Mouse (Mus musculus): Measurements from ENCODE around the gene Alg5.
"Not testable (repeated sequence)": the region's sequence is repeated elsewhere in the genome, so short reads cannot be mapped to it uniquely, and the experiment has no call there.

Alg5 gene

GRCm38 (mm10) chr3:54735247-54736046 lies at the start of gene Alg5, which contains the start of gene Exosc8:
TSS of gene Alg5 (plus strand) at chr3:54735539.
TSS of gene Exosc8 (minus strand) at chr3:54735393.
- peak; percentile 93 for DNase-seq

GRCm38 (mm10) chr3:54687245-54687644 lies 48.1 kb upstream of the Alg5 start:
- no peak for DNase-seq

- DNase-seq, result no peak
Observed at GRCm38 (mm10) chr3:54689091-54689490, 46.2 kb upstream of the Alg5 start.

- peak; percentile 93 for DNase-seq
Observed at GRCm38 (mm10) chr3:54692202-54693055, 42.9 kb upstream of the Alg5 start, which contains the start of gene Supt20. TSS of gene Supt20 (plus strand) at chr3:54692807.

GRCm38 (mm10) chr3:54693056-54693415 lies 42.3 kb upstream of the Alg5 start:
- DNase-seq, result no peak

- DNase-seq, result no peak
Observed at GRCm38 (mm10) chr3:54699759-54700301, 35.5 kb upstream of the Alg5 start.

- not testable (repeated sequence) for DNase-seq
Observed at GRCm38 (mm10) chr3:54704106-54704505, 31.2 kb upstream of the Alg5 start.

GRCm38 (mm10) chr3:54708972-54709371 lies 26.4 kb upstream of the Alg5 start:
- no peak for DNase-seq

GRCm38 (mm10) chr3:54714253-54714652 lies 21.1 kb upstream of the Alg5 start, which contains the start of gene Gm21958:
TSS of gene Gm21958 (minus strand) at chr3:54714353.
- DNase-seq, result no peak

GRCm38 (mm10) chr3:54715461-54715860 lies 19.9 kb upstream of the Alg5 start:
- DNase-seq, result no peak

GRCm38 (mm10) chr3:54717348-54717747 lies 18.0 kb upstream of the Alg5 start:
- DNase-seq, result no peak

- DNase-seq, result no peak
Observed at GRCm38 (mm10) chr3:54718947-54719346, 16.4 kb upstream of the Alg5 start.

GRCm38 (mm10) chr3:54723741-54724500 lies 11.4 kb upstream of the Alg5 start:
- no peak for DNase-seq

- DNase-seq, result no peak
Observed at GRCm38 (mm10) chr3:54725344-54725743, 10.0 kb upstream of the Alg5 start.

GRCm38 (mm10) chr3:54727588-54727987 lies 7.8 kb upstream of the Alg5 start:
- no peak for DNase-seq

GRCm38 (mm10) chr3:54728100-54728499 lies 7.2 kb upstream of the Alg5 start:
- DNase-seq, result no peak

GRCm38 (mm10) chr3:54731626-54732150 lies 3.7 kb upstream of the Alg5 start:
- DNase-seq, result no peak

- no peak for DNase-seq
Observed at GRCm38 (mm10) chr3:54732371-54732770, 3.0 kb upstream of the Alg5 start.

- DNase-seq, result peak; percentile 89
Observed at GRCm38 (mm10) chr3:54734411-54735246, 710 bp upstream of the Alg5 start.

- peak; percentile 45 for DNase-seq
Observed at GRCm38 (mm10) chr3:54736101-54736927, 975 bp downstream of the Alg5 start.
